Mouse (Mus musculus) neural tube, embryonic 14.5 days (tissue): ENCODE measurements around the gene Zfp59. TPM values are rescaled to one million over a fixed set of nuclear protein-coding genes. Genes with fewer than 3 reads are reported as not detected.
A peak's percentile ranks its signal among the peaks of the same experiment; 100 is the strongest.
"Not testable (repeated sequence)": the region's sequence is repeated elsewhere in the genome, so short reads cannot be mapped to it uniquely, and the experiment has no call there.

Experiments used
- ATAC-seq: fragments of 200-750 bp; cut with Nextera tagmentation; 2 replicates; pipeline ENCODE4 v1.8.0; 2017; ENCODE audit warnings: low read depth, mild to moderate bottlenecking, moderate TSS enrichment, moderate library complexity
- H3K27ac ChIP-seq: fragments of 300-500 bp; sonication (generic); 2 replicates; pipeline ENCODE4 v1.5.1; 2014; ENCODE audit warnings: low read depth, mild to moderate bottlenecking, control low read depth, low read length, moderate library complexity, mixed read lengths
- H3K27me3 ChIP-seq: fragments of 300-500 bp; sonication (generic); 2 replicates; pipeline ENCODE4 v1.6.1; 2014; ENCODE audit warnings: low read length; ENCODE audit not compliant: control insufficient read depth, insufficient read depth
- H3K36me3 ChIP-seq: fragments of 300-500 bp; sonication (generic); 2 replicates; pipeline ENCODE4 v1.6.1; 2014; ENCODE audit warnings: low read length, mixed read lengths; ENCODE audit not compliant: control insufficient read depth, insufficient read depth
- H3K4me1 ChIP-seq: fragments of 300-500 bp; sonication (generic); 2 replicates; pipeline ENCODE4 v1.6.1; 2014; ENCODE audit warnings: low read length; ENCODE audit not compliant: control insufficient read depth, insufficient read depth
- H3K4me2 ChIP-seq: fragments of 300-500 bp; sonication (generic); 2 replicates; pipeline ENCODE4 v1.6.1; 2014; ENCODE audit warnings: mild to moderate bottlenecking, low read depth, low read length, control low read depth
- H3K4me3 ChIP-seq: fragments of 300-500 bp; sonication (generic); 2 replicates; pipeline ENCODE4 v1.5.1; 2014; ENCODE audit warnings: low read depth, low read length, control low read depth, mixed read lengths
- H3K9ac ChIP-seq: fragments of 300-500 bp; sonication (generic); replicated peaks from 2 replicates; pipeline ENCODE4 v1.6.1; 2014; ENCODE audit warnings: low read depth, mild to moderate bottlenecking, control low read depth, low read length, mixed read lengths
- H3K9me3 ChIP-seq: fragments of 300-500 bp; sonication (generic); 2 replicates; pipeline ENCODE4 v1.6.1; 2016; ENCODE audit warnings: low read length; ENCODE audit not compliant: control insufficient read depth
- WGBS: fragments of 180-500 bp; shearing (Covaris S2); extraction: QIAGEN DNeasy Blood & Tissue Kit; methylation state at CpG from one replicate; pipeline ENCODE4 v1.1.7; 2014; 5-methylcytosine and 5-hydroxymethylcytosine counted together
- polyA plus RNA-seq: library from polyadenylated mRNA; unstranded; fragments of >200 nt; fragmentation: Nextera tagmentation; extraction: Ambion mirVana; gene quantifications from 2 replicates; pipeline ENCODE4 v1.2.1, GENCODE M21; 2014

The Zfp59 gene
- polyA plus RNA-seq, 1 experiment from 2014 or later = 10.2 TPM

DNA sequence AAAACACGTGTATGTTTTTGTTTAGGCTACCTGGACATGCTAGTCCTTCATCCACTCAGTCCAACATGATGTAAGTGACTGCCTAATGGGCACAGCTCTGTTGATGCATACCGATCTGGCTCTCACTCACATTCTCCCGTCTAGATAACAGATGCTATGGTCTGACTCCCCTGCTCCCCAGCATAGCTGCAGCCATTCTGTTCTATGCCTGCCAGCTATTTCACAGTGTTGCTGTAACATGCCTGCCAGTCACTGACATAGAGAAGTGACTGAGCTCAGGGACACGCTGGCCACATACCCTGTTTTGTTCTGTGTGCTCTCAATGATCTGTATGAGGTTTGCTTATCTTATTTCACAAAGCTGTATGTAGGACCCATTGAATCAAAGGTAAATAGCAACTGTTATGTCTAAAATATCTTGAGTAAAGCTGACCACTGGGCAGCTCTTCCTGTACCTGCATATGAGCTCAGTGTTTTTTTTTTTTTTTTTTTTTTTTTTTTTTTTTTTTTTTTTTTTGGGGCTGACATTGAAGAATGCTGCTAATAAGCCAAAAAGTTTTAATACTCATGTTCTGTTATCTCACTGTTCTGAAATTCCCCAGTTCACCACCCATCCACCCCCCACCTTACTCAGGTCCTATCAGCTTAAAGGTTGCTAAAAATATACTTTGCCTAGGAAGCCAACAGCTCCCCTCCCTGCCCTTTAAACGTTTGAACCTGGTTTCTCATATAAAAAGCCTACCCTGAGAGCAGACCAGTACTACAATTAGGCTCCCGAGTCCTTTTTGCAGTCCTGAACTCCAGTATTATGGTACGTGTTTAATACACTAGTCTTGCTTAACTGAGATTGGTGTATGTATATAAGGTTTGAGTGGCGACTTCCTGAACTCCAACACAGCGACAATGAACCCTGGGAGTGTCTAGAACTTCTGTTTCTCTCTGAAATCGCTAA, 21.2 kb downstream of the Zfp59 start:
- Histone ChIP-seq H3K4me2 (peak overlapping the region; percentile 64), H3K27me3 (no peaks in the 10 kb centered on the region), H3K9ac (peak overlapping the region; percentile 7; the same call in 1 of the 2 replicates), H3K36me3 (no peaks in the 10 kb centered on the region), H3K27ac (no peak overlapping the region), H3K4me1 (peaks cover 4% of the 10 kb centered on the region; the same call in 1 of the 2 replicates), H3K9me3 (no peaks in the 10 kb centered on the region), H3K4me3 (peak overlapping the region; percentile 34)
- ATAC-seq = no peak
- 35% methylated on average over 10 of the region's 10 CpGs for WGBS

DNA sequence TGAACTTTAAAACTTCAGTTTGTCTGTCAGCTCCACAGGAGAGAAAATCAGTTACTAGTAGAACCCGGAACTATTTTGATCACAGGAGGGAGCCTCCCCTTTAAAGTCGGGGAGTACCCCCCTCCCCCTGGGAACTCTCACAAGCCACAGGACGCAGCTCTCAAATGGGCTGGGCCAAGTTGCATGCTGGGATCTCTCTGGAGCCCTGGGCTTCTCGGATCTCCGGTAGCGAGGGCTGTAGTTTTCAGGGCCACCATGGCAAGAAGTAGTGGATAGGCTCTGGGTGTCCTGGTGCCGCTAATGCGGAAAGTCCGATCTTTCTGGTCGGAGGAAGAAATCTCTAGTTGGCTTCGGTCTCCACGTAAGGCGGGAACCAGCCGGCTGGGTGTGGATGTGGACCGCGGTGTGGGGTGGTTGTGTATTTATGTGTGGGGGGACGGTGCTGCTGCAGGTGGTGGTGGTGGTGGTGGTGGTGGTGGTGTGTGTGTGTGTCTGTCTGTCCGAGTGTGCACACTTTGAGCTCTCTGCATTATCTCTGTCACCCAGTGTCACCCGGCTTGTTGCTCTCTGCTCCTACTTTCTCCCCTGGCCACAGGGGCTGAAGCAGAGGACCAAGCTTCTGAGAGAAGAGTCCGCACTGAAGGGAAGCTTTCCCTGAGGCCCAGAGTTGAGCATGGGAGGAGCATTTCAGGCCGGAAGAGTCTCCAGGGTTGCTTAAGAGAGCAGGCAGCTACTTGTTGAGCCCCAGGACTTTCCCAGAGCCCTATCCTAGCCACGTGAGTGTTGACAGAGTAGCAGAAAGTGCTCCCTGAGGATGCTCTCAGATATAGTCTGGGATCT, 22.2 kb downstream of the Zfp59 start:
- no peaks in the 10 kb centered on the region for H3K27me3 ChIP-seq
- H3K4me2 ChIP-seq = peak overlapping the region; percentile 64
- peak overlapping the region; percentile 34 for H3K4me3 ChIP-seq
- under 1% methylated on average over 22 of the region's 22 CpGs for WGBS
- H3K27ac ChIP-seq = no peak overlapping the region
- peak overlapping the region; percentile 51 for H3K9ac ChIP-seq
- H3K36me3 ChIP-seq = no peaks in the 10 kb centered on the region
- H3K9me3 ChIP-seq = no peaks in the 10 kb centered on the region
- peaks cover 4% of the 10 kb centered on the region; the same call in 1 of the 2 replicates for H3K4me1 ChIP-seq
- peak; percentile 81; the same call in 1 of the 2 replicates for ATAC-seq

DNA sequence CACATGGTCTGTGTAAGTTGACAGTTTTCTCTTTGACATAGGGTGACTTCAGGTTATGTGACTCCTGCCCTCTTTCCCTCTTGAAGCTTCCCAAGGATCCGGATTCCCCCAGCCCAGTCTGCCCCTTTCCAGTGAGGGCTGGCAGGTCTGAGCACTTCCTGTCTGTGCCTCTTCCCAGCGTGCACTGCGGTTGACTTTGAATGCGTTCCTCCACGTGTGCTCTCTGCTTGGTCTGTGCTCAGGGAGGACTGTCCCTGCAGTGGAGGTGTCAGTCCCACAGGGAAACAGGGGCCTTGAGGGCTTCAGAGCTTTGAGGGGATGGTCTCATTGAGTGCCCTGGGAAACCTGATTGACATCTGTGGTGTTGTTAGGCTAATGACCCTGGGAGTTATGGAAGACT, 24.2 kb downstream of the Zfp59 start:
- ATAC-seq = not testable (repeated sequence)

DNA sequence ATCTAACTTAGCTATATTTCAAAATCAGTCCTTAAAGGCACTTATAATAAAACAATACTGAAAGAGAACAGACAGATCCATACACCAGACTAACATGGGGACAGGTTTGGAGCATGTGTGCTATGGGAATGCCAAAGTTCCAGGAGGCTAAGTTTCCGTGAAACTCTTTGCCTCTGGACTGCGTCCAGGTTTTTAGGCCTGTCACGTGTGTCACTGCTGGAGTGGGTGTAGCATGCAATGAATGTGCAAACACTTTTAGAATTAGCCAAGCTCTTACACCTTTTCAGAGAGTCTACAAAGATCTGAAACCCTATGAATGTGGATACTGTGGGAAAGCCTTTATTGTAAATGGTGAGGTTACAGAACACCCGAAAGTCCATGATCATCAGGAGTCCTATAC, 43.3 kb downstream of the Zfp59 start:
- no peaks in the 10 kb centered on the region for H3K27me3 ChIP-seq
- H3K9me3 ChIP-seq = no peaks in the 10 kb centered on the region
- no peak for ATAC-seq
- H3K4me1 ChIP-seq = no peaks in the 10 kb centered on the region
- WGBS = 94% methylated on average over 4 of the region's 4 CpGs
- peaks cover 3% of the 10 kb centered on the region; the same call in 1 of the 2 replicates for H3K36me3 ChIP-seq
- no peak overlapping the region for H3K4me2 ChIP-seq
- no peak overlapping the region for H3K9ac ChIP-seq
- no peak overlapping the region for H3K27ac ChIP-seq
- no peak overlapping the region for H3K4me3 ChIP-seq

More for the DNA sequence above, 24.2 kb downstream of the Zfp59 start:
- 89% methylated on average over 5 of the region's 5 CpGs for WGBS
- not testable (repeated sequence) for H3K4me2 ChIP-seq, H3K36me3 ChIP-seq, H3K27me3 ChIP-seq, H3K4me3 ChIP-seq, H3K27ac ChIP-seq, H3K9ac ChIP-seq, H3K9me3 ChIP-seq, H3K4me1 ChIP-seq

DNA sequence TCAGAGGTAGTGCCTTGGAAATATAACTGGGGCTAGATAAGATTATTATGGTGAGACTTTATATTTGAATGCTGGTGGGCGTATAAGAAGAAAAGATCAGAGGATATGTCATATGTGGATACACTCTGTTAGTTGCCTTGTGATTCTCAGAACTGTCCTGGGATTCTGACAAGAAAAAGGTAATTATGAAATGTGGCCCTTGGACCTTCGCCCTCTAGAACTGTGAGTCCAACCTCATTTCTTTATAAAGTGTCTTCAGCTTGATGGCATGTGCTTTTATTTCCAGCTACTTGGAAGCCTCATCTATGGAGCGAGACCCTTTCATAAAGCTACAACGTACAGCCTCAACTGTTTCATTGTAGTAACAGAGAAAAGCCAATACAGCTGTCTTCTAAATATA, 62.2 kb downstream of the Zfp59 start:
- Histone ChIP-seq H3K27me3 (no peaks in the 10 kb centered on the region), H3K27ac (no peak overlapping the region), H3K36me3 (no peaks in the 10 kb centered on the region), H3K9ac (no peak overlapping the region), H3K4me3 (no peak overlapping the region), H3K4me1 (no peaks in the 10 kb centered on the region), H3K9me3 (no peaks in the 10 kb centered on the region), H3K4me2 (no peak overlapping the region)
- WGBS = 94% methylated on average over 4 of the region's 4 CpGs
- no peak for ATAC-seq

DNA sequence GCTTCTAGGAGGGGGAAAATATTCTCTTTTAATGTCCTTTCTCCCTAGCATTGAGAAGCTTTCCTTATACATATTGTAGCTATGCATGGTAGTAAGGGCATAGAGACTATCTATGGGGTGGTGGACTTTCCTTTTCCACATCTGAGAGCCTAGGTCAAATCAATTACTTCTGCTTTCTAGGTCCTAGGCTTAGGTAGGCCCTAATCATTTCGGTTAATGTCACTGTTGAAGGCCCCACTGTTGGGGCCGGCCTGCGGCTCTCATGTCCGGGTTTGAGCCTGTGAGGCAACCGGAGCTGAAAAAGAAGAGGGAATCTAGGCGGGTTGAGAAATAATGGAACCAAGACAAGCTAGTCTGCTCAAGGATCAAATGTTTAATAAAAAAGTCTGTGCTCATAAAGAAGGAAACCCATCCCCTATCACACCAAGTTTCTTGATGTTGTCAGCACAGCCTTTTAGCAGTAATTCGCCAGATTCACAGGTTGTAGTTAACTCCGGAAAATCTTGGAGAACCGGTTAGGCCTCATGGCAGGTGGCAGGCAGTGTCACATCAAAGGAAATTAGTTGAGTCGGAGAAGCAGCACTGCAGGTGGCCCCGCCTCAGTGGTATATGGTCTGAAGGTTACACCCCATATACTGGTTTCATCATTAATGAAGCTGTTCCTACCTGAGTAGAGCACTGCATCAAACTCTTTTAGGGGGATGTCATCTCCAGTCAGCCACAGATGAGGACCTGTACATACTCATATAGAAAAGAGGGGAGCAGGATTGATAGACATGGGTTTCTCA, 66.8 kb downstream of the Zfp59 start:
- Histone ChIP-seq H3K4me2 (no peak overlapping the region), H3K9me3 (no peaks in the 10 kb centered on the region), H3K27ac (no peak overlapping the region), H3K9ac (no peak overlapping the region), H3K27me3 (no peaks in the 10 kb centered on the region), H3K4me1 (no peaks in the 10 kb centered on the region), H3K36me3 (peaks cover 8% of the 10 kb centered on the region), H3K4me3 (no peak overlapping the region)
- ATAC-seq = no peak
- WGBS = 78% methylated on average over 11 of the region's 11 CpGs

Other genes with a start within 250 kb of the Zfp59 start
- gene Akt2, start 247.1 kb upstream of the Zfp59 start, polyA plus RNA-seq = 44.1 and 51.4 TPM in 2 replicates
- gene Ttc9b, start 184.7 kb upstream of the Zfp59 start, polyA plus RNA-seq = 80.3 and 111 TPM in 2 replicates
- gene Map3k10, start 164.0 kb upstream of the Zfp59 start, polyA plus RNA-seq = 17.0 and 22.3 TPM in 2 replicates
- 12.2 and 13.1 TPM in 2 replicates for gene Zfp607b, start 149.3 kb upstream of the Zfp59 start, polyA plus RNA-seq
- 98.5 and 117 TPM in 2 replicates for gene Zfp60, start 107.2 kb upstream of the Zfp59 start, polyA plus RNA-seq
- 1.5 and 2.5 TPM in 2 replicates for gene Zfp626, start 31.4 kb upstream of the Zfp59 start, polyA plus RNA-seq
- gene Zfp607a, start 18.9 kb downstream of the Zfp59 start, polyA plus RNA-seq = 1.0 and 1.4 TPM in 2 replicates
- 17.3 and 19.1 TPM in 2 replicates for gene Zfp974, start 90.9 kb downstream of the Zfp59 start, polyA plus RNA-seq
- 34.7 and 35.2 TPM in 2 replicates for gene Zfp780b, start 140.6 kb downstream of the Zfp59 start, polyA plus RNA-seq
- gene Zfp850, start 175.5 kb downstream of the Zfp59 start, polyA plus RNA-seq = 7.0 and 7.3 TPM in 2 replicates
- gene Psmc4, start 211.5 kb downstream of the Zfp59 start, polyA plus RNA-seq = 275 TPM in 2 replicates
- gene Fcgbp, start 232.6 kb downstream of the Zfp59 start, polyA plus RNA-seq = 0.39 and 0.91 TPM in 2 replicates